Mouse (Mus musculus) cerebellum, postnatal 10 days (tissue): ENCODE measurements around the gene Zc3hc1.
"Not testable (repeated sequence)": the region's sequence is repeated elsewhere in the genome, so short reads cannot be mapped to it uniquely, and the experiment has no call there.

ENCODE experiments used
- DNase-seq, 2 experiments: peaks; one replicate each; pipeline ENCODE4 v3.0.0; 2021; ENCODE audit warnings: mixed read lengths in 2 of 2

The Zc3hc1 gene

GRCm38 (mm10) chr6:30390714-30391697, at the start of gene Zc3hc1:
Gene Zc3hc1, minus strand, starts transcription at chr6:30391028.
- DNase-seq: peak; percentile 83 to 85

GRCm38 (mm10) chr6:30439576-30439975, 48.7 kb upstream of the Zc3hc1 start:
- DNase-seq: peak in 1 of 2 experiments; percentile 34

GRCm38 (mm10) chr6:30437054-30437453, 46.2 kb upstream of the Zc3hc1 start:
- no peak for DNase-seq

- DNase-seq: no peak
These were observed 45.6 kb upstream of the Zc3hc1 start for GRCm38 (mm10) chr6:30436476-30436875.

- peak; percentile 17 to 44 for DNase-seq
These were observed 41.8 kb upstream of the Zc3hc1 start for GRCm38 (mm10) chr6:30432461-30433192.

DNA sequence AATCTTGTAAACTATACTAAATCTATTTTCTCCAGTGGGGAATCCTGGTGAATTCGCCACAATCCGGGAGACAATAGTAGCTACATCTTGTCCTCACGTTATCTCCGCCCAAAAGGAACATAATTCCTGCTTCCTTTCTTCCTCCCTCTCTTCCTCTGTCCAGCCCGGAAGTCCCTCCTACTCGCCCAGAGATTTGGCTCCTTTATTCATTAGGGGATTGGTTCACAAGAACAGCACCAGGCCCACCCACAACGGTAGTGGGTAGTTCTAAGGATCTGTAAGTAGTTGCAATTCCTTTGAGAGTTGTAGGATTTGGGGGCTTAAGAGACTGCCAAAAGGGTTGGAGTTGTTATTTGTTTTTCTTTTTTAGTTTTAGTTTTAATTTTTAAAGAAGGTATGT, 26.0 kb upstream of the Zc3hc1 start:
- DNase-seq: no peak

- no peak for DNase-seq
These were observed 25.3 kb upstream of the Zc3hc1 start for GRCm38 (mm10) chr6:30416126-30416525.

- DNase-seq: no peak
These were observed 20.5 kb upstream of the Zc3hc1 start for GRCm38 (mm10) chr6:30411311-30411710.

- no peak for DNase-seq
These were observed 18.7 kb upstream of the Zc3hc1 start for GRCm38 (mm10) chr6:30409399-30410093.

DNA sequence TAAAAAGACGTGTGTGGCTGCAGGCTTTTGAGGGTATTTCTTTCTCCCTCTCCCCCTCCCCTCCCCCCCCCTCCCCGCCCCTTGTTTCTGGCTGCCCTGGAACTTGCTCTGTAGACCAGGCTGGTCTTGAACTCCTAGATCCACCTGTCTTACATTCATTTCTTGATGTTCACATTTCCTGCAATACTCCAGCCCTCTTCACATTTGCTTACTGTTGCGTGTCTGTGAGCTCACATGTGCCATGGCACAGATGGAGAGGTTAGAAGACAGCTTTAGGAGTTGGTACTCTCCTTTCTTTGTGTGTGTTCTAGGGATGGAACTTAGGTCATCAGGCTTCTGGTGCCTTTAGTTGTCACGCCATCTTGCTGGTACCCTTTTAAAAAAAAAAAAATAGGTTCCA, 17.4 kb upstream of the Zc3hc1 start:
- no peak for DNase-seq

DNA sequence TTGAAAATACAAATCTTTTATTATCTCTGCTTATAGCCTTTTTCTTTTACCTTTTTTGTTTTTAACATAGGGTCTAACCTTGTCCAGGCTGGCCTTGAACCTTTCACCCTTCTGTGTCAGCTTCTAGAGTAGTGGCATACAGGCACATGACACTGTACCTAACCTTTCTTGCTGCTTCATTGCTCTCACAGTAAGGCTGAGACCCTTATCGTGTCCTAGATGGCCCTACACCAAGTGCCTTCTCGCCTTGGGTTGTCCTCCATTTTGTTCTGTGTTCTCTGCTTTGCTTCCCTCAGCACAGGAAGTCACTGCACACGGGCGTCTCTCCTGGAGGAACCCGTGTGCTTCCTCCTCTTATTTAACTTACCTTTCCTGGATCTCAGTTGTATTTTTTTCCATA, 13.8 kb upstream of the Zc3hc1 start:
- DNase-seq: no peak

DNA sequence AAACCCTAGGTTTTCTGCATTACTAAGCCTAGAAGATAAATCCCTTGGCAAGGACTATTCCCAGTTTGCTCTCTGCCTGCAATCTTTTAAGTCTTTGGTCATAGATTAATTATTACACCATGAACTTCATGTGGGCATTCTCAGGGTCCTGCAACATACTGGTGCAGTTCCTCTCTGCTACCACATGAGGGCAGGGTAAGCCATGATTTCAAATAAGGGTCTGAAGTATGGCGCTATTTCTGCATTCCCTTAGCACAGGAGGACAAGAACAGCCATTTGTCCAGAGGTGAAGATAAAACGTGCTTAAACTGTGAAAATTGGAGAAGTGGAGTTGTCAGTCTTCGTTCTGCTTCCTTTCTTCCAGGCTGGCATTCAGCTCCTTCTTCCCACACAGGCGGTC, 12.6 kb upstream of the Zc3hc1 start:
- DNase-seq: peak; percentile 82 to 84

DNA sequence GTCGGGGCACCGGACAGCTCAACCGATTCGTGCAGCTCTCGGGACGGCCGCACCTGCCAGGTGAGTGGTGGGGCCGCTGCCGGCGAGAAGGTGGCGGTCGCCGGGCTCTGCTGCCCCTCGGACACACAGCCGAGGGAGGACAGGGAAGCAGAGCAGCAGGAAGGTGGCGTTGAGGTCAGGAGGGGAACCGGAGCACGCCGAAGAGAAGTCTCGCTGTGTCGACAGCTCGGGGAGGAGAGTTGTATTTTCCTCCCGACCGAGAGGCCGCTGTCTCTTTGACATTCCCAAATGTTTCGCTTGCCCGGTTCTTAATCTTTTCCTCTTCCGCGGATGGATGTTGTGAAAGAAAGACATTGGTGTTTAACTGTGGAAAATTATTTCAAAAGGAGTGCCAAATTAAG, 11.3 kb upstream of the Zc3hc1 start:
- no peak for DNase-seq

DNA sequence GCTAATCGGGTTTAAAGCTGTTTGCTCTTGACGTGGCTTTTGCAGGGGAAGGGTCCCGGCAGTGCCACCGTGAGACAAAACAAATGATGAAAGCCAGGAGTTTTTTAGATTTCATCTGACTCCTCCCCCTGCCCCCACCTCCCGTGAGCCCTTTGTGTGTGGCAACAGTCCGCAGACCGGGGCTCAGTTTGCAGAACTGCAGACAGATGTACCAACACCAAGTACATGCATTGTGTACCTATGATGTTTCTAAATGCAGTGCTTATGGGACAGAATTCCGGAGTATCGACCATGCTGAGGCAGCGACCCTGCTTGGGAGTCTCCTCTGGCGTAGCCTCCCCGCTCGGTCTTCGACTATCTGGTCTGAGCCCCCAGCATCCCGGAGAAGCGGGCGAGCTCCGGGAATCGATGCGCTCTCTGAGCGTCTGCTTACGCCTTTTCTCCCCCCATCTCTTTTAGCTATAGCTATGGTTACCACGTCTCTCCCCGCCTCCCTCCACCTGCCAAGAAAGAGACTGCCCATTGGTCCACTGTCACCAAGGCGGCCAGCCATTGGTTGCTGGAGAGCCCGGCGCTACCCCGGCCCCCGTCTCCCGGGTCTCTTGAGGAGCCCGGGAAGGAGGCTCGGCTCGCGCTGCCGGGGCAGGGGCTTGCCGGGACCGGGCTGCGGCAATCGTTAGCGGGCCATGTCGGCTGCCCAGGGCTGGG, 10.6 kb upstream of the Zc3hc1 start, which contains the start of gene Klhdc10:
Gene Klhdc10, plus strand, starts transcription at position 561 of the 708 bp plus-strand sequence.
- peak; percentile 99 to 100 for DNase-seq

DNA sequence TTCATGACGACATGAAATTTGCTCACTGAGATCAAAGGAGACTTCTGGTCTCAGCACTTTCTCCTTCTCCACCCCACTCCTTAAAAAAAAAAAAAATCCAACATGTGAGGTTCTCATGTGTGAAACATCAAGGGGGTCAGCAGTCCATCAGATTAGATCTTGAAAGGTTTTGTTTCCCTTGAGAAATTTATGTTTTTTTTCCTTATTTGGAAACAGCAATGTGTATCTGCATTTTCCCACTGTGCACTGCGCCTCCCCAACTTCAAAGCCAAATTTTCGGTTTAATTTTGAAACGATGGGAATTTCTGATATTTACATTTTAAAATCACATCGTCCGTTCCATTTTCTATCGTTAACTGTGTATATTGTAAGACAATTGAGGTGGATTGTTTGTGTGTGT, 9.9 kb upstream of the Zc3hc1 start:
- peak in 1 of 2 experiments; percentile 14 for DNase-seq

DNA sequence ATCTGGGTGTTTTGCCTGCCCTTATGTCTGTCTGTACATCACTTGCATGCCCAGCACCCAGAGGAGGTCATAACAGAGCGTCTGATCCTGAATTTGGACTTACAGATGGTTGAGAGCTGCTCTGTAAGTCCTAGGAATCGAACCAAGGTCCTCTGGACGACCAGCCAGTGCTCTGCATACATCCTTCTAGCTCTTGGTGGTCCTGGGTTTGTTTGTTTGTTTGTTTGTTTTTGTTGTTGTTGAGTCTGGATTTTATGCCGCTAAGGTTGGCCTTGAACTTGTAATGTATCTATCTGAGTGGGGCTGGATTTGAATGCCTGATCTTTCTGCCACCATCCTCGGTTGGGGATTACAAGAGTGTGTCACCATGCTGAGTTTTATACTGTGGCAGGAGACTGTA, 9.3 kb upstream of the Zc3hc1 start:
- no peak for DNase-seq

DNA sequence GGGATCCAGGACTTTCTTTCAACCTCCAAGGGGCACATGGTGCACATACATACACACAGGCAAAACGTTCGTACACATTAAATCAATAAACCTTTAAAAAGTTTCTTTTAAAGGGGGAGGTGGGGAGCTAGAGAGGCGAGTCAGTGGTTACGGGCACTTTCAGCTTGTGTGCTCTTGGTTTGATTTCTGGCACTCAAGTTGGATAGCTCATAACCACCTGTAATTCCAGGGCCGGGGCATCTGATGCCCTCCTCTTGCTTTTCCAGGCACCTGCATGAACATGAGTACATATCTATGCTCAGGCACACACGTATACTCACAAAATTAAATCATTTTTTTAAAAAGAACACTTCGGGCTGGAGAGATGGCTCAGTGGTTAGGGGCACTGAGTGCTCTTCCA, 1.2 kb upstream of the Zc3hc1 start:
- no peak for DNase-seq

- not testable (repeated sequence) for DNase-seq
These were observed 557 bp downstream of the Zc3hc1 start for GRCm38 (mm10) chr6:30390271-30390670.

GRCm38 (mm10) chr6:30381116-30381515, 9.7 kb downstream of the Zc3hc1 start:
- DNase-seq: peak; percentile 30 to 47

GRCm38 (mm10) chr6:30375791-30376190, 15.0 kb downstream of the Zc3hc1 start:
- DNase-seq: peak; percentile 61

- DNase-seq: peak; percentile 24 to 28
These were observed 15.9 kb downstream of the Zc3hc1 start for GRCm38 (mm10) chr6:30374731-30375510.
